Mouse (Mus musculus) skeletal muscle tissue, adult 2 months (tissue): Measurements from ENCODE around the gene Cpt1c.
A peak's percentile ranks its signal among the peaks of the same experiment; 100 is the strongest.

Experiments used
- DNase-seq: peaks from one replicate; pipeline ENCODE4 v3.0.0-alpha.2; 2012; ENCODE audit warnings: low read depth, low spot score

The Cpt1c gene

GRCm38 (mm10) chr7:44999753-45000152 lies 25.1 kb upstream of the Cpt1c start:
- DNase-seq = no peak

DNA sequence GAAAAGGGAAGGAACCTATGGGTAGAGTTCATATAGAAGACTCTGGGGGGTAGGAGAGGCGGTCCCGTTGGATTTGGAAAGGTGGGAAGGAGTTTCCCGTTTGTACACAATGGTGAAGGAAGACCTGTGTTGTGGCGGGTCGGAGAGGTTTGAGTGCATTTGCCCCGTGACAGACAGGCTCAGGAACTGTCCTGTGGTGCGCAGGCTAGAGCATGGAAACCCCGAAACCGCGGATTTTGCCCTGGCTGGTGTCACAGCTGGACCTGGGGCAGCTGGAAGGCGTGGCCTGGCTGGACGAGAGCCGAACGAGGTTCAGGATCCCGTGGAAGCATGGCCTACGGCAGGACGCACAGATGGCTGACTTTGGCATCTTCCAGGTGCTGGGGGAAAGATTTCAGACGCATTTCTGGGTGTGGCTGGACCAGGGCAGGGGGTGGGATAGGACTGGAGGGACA lies 23.9 kb upstream of the Cpt1c start, which contains the start of gene Bcl2l12:
Bcl2l12 (minus strand) TSS at position 212 of the 455 bp plus-strand sequence.
- DNase-seq = no peak

- DNase-seq = no peak
Measured at GRCm38 (mm10) chr7:44997940-44998428, 23.3 kb upstream of the Cpt1c start.

DNA sequence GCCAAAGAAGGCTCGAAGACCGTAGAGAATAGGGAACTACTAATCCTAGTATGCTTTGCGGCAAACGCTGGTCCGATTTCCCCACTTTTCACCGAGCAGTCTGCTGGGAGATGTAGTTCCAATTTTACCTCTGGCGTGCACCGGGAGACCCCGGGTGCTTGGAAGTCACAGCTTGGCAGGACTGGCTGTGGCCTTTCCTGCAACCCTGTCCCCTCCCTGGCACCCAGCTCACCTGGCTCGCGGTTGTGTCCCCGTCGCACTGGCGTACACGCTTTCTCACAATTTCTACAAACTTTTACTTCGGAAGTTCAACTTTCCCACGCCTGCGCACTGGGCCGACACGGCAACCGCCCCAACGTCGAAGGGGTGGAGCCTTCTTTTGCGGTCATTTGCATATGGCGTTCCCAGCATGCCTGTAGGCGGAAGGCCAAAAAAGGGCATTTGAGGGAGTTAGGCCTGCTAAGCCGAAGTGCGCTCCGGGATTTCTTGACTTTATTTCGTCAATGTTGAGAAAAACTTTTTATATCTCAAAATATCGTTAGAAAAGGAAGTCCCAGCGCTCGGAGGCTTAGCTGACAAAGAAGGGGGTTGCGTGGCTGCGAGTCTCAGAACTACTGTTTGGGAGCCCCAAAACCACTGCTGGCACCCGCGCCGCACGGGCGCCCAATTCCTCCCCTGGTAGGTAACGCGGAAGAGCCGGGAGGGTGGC lies 22.7 kb upstream of the Cpt1c start, which contains the start of gene Irf3:
Irf3 (plus strand) TSS at position 418 of the 709 bp plus-strand sequence.
- peak; percentile 96 for DNase-seq

GRCm38 (mm10) chr7:44996672-44997071 lies 22.0 kb upstream of the Cpt1c start:
- no peak for DNase-seq

DNA sequence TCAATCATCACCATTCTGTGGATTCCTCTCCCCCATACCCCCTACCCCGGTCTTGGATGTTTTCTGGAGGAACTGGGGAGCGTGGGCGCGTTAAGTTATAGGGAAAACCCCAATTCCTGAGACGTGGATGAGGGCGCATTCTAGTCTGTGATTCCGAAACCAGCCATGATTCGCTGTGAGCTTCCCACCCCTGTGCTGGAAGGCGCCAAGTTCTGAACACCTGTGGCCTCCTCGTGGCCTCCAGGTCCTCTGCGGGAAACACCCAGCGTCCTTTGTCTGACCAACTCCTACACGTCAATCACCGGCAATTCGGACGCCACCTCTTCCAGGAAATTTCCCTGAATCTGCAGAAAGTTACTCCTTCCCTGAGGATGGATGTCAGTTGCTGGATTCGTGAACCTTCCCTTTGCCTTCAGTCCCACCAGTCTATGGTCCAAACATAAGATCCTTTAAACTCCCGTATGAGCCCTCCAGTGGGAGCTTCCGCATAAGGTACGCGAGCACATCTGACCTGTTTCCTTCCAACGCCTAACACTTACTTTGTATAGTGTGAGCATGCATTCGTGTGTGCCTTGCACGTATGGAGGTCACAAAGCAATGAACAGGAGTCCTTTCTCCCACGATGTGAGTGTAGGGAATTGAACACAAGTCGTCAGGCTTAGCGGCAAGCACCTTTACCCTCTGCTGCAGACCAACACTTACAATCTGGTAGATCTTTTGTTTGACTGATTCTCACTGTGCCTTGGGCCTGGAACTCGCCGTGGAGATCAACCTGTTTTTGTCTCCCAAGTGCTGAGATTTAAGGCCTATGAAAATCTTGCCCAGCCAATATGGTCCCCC lies 12.4 kb upstream of the Cpt1c start:
- DNase-seq = no peak

GRCm38 (mm10) chr7:44986192-44986878 lies 11.7 kb upstream of the Cpt1c start, which contains the start of gene Prmt1:
Gene Prmt1 (minus strand): TSS chr7:44986568.
- DNase-seq = peak; percentile 100

DNA sequence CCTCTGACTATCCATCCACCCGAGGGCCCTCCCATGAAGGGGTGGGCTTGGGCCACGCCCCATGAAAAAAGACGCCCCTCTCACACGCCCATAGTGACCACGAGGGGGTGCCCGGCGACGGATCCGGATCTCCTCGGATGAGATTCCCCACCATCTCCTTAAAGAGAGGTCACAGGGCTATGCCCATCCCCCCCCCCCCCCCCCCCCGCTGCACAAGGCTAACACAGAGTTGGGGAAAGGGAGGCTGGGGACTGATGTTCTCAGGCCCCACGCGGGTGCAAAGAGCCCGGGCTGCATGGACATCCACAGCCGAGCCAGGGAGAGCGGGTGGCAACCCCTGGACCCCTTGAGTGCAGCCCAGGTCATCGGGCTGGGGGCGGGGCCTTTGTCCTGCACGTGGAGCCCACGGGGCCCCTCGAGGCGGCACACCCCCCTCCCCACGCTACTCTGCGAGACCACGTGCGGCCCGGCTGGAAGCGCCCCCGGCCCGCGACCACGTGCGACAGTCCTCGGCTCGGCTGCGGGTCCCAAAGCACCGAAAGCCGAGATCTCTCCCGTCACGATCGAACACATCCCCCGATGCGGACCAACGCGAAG lies 11.0 kb upstream of the Cpt1c start:
- peak; percentile 56 for DNase-seq

DNA sequence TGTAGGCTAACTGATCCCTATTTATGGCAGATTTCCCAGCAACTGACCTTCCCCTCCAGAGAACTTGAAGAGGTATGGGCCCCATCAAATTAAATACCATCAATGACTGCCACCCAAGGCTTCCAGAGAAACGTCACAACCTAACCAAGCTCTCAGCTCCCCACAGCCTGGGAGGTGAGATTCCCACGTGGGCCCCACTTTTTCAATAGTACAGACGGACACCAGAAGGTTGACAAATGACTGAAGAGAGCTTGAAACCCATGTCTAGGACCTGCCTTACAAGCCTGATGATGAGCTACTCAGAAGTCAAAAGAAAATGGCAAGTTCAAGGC lies 10.1 kb upstream of the Cpt1c start:
- DNase-seq = peak; percentile 44

DNA sequence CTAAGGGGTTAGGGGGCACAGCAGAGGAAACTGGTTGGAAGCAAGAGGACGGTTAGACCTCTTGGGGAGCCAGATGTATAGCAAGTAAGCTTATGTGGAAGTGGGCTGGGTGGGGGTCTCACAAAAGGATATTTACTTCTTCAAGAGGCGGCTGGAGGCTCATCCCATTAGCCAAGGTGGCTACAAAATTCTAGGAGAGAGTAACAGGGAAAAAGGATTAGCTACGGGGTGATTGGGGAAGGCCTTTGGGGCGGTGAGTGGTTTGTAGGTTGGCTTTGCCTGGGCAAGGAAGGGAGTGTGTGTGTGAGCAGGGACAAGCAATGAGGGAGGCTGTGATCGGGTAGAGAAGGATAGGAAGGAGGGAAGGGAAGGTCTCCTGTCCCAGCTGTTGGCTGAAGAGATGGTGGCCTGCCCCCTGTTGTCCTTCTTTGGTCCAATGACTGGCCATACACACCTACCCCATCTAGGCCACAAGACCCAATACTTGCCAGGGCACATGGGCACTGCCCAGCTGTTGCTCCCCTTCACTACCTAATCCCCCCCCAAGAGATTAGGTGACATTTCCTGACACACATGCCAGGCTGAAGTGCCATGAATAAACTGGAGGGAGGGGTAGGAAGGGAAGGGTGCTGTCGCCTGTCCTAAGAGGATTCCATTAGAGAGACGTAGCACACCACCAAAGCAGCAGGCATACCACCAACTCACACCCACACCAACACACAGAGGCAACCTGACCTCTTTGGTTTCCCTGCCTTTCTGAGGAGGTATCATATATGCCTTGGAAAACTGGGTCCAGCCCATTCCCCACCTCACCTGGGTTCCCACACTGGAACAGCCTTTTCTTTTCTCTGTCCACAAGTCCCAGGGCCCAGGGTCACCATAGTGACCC lies 9.5 kb upstream of the Cpt1c start:
- DNase-seq = peak; percentile 82

DNA sequence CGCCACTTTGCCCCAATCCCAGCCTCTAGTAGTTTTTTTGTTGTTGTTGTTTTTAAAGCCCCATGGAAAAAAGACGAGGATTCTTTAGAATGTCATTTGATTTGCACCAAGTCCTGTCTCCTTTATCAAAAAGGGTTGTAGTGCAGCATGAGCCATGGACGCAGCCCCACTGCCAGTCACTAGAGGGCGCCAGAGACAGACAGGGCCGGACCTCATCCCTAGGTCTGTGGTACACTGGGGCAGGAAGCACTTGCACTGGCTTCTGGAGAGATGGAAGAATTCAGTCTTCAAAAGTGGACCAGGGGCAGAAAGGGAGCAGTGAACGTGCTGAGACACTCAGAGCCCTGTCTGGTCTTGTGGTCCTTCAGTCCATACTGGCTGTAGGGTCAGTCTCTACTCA lies 8.4 kb upstream of the Cpt1c start:
- DNase-seq = peak; percentile 71

DNA sequence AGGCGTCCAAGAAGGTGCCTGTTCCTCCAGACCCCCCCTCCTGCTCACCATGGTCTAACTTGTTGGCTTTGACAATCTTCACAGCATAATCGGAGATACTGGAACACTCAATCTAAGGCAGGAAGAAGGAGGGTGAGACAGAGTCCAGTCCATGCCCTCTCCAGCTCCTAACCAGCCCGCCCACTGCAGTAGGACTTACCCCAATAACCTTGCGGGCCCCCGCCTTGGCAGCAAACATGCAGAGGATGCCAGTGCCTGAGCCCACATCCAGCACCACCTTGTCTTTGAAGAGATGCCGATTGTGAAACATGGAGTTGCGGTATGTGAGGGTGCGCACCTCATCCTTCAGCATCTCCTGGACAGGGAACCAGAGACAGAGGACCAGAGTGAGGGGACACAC lies 6.9 kb upstream of the Cpt1c start:
- DNase-seq = no peak

GRCm38 (mm10) chr7:44978300-44978699 lies 3.6 kb upstream of the Cpt1c start:
- no peak for DNase-seq

DNA sequence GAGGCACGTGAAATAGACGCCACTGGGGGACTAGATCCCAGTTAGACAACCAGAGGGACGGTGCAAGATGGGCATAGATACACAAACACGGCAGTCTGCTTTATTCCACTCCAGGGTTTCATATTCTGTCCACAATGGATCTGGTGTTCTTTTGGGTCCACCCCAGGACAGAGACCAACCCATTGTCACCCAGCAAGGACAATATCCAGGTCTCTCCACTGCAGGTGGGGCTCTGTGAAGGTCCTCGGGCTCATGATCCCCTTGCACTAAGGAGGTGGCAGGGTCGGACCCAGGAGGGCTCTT lies 417 bp upstream of the Cpt1c start:
- DNase-seq = no peak

DNA sequence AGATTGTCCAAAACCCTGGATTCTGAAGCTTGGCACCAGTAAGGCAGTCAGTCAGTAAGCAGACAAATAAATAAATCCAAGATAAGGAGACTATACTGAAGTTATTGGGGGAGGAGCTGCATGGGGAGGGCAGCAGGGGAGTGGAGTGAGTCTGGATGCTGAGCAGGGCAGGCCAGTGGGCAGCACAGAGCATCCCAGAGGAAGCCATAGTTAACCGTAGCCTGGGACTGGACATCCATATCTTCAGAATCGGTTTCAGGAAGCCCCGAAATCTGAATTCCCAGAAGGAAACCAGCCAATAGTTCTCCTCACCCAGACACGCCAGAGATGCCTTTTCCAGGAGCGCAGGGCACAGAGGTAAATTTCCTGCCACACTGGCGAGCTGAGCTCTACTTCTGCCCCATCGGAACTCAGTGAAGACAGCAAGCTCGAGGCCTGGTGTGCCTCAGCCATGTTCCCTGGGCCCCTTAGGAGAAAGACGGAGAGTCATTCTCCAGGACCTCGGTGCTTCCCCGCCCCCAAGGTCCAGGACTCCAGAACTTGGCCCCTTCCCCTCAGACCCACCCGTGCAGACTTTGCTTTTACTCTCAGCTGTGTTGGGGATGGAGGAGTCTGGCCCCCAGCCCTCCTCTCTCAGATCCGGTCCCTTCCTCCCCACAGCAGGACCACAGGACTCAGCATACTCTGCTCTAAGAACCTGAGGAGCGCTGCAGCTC lies 1.1 kb downstream of the Cpt1c start:
- no peak for DNase-seq

- no peak for DNase-seq
Measured at GRCm38 (mm10) chr7:44971142-44971541, 3.5 kb downstream of the Cpt1c start.

DNA sequence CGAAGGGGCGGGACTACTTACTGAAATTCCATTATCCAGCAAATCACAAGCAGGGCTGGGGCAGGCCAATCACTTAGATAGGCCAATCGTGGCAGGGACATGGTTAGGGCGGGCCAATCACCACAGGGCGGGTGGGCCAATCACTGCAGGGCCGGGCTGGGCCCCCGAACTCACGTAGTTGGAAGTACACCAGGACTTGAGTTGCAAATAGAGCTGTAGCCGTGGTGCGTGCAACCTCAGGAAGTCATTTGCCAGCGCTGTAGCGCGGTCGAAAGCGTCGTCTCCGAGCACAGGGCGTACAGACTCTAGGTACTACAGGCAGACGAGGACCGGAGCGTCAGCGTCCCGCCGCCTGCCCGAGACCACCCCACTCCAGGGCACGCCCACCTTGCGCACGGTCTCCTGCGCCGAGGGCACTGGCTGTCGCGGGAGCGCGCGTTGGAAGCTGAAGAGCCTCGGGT lies 4.4 kb downstream of the Cpt1c start:
- DNase-seq = peak; percentile 85

- DNase-seq = no peak
Measured at GRCm38 (mm10) chr7:44966638-44967037, 8.0 kb downstream of the Cpt1c start.

GRCm38 (mm10) chr7:44965975-44966374 lies 8.7 kb downstream of the Cpt1c start:
- DNase-seq = no peak

DNA sequence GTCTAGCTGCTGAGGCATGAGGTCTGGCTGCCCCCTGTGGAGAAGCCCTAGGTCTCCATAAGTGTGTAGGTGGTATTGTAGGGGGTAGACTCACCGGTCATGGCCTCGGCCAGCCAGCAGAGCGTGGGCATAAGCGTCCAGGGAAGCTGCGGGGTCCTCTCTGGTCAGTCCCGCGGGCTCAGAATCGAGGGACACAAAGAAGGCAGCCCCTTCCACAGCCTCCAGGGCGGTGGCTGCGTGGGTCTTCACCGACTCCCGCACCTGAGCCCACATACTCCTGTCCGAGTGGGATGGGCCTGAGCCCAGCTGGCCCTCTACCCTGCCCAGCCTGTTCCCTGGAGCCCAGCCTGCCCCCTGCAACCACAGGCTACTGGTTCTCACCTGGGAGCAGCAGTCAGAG lies 9.7 kb downstream of the Cpt1c start:
- no peak for DNase-seq
